Mouse (Mus musculus) gastrocnemius, postnatal 25 days (tissue): ENCODE measurements at regions not wholly inside any gene's neighbourhood (a gene's known extent, or its start where the extent isn't known, plus 50 kb on each side); places are given as distances from the start of the nearest gene placed in this dataset.
"Not testable (repeated sequence)": the region's sequence is repeated elsewhere in the genome, so short reads cannot be mapped to it uniquely, and the experiment has no call there.

Experiments
- DNase-seq: peaks from one replicate; pipeline ENCODE4 v3.0.0; 2022

DNA sequence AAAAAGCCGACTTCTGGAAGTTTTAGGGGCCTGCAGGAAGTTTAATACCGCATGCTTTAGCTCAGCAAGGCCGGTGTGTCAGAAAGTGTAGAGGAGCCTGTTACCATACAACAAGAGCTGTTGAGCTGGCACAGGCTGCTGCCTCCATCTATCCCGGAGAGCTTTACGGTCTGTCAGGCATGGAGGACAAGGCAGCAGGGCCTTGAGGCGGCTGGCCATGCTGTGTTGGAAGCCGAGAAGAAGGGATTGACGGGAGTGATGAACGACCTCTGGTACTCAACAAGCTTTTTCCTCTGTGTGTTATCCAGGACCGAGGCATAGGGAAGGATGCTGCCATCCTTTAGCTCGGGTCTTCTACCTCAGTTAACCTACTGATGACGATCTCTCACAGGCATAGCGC lies 146.8 kb upstream of the Mocs1 start:
- DNase-seq: no peak

DNA sequence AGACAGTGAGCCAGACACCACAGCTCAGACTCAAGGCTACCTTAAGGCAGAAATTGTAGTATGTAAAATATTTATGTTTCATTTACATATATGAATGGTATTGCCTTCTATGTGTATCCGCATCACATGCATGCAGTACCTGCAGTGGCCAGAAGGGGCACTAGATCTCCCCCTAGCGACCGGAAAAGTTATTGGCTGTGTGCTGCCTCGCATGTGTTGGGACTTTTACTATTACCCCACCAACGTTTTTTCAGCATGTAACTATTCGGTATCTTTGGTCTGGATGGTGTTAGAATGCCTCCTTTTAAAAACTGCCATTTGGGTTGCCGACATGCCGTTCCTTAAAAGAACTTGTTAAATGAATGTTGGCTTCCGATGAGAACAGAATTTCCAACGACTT lies 145.7 kb upstream of the Mocs1 start:
- no peak for DNase-seq

DNA sequence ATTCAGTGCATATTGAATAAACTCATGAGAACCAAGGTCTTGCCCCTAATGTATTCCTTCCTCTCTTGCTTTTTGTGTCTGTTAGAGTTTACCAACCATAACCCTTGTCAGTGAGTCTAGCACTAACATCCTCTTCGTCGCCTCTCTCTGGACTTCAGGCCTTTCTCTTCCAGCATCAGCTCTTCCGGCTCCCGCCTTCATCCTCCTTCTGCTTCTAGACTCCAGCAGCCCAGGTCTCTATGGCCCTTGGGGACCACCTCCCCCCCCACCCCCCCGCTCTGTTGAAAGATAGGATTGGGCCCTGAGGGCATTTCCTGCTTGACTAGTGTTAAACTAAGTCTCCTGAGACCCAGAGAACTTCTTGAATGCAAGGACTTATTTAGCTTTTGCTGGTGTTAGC lies 144.7 kb upstream of the Mocs1 start:
- no peak for DNase-seq

DNA sequence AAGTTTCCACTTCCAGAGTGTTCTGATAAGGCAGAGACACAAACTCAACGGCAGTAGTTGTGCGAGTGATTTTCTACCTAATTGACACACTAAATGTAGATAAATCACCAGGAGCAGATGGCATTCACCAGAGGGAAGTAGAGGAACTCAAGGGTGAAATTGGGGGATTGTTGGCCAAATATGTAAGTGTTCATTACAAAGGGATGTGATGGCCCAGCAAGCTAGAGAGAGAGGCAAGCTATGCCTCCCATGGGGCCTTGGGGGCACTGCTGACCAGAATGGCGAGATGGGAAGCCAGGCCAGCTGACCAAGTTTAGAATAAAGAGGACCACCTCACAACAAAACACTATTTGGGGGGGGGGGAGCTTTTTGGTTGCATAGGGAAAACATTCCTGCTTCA lies 136.5 kb upstream of the Mocs1 start:
- no peak for DNase-seq

DNA sequence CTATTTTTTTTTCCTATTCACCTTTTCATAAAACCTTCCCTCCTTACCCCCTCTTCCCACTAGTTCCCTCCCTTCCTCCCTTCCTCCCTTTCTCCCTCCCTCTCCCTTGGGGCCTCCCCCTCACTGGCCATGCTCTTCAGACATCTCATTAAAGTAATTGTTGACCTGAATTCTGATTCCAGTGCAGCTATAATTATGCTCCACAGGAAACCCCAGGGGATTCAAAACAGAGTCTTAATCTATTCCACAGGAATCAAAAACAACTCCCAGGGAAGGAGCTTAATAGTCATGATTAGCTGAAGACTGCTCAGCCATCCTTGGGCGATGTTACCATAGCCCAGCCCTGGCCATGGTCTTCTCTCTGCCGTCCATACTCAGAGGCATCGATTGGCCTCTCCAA lies 123.7 kb upstream of the Mocs1 start:
- no peak for DNase-seq

DNA sequence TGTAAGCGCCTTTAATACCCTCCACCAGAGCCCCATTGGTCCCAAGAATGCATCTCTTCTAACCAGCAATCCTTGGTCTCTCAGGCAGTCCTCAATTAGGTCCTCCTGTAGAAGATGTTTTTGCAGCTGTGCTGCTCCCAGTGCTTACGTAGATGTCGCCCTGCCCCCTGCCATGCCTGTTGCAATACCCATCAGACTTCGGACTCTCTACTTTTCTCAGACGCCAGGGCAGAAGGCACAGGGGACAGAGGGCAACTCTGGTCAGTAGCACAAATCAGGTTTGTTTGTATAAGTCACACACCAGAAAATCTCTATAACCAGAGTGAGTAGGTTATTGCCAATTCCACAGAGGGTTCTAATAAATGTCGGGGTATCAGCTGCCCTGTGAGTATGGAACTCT lies 123.0 kb upstream of the Mocs1 start:
- no peak for DNase-seq

DNA sequence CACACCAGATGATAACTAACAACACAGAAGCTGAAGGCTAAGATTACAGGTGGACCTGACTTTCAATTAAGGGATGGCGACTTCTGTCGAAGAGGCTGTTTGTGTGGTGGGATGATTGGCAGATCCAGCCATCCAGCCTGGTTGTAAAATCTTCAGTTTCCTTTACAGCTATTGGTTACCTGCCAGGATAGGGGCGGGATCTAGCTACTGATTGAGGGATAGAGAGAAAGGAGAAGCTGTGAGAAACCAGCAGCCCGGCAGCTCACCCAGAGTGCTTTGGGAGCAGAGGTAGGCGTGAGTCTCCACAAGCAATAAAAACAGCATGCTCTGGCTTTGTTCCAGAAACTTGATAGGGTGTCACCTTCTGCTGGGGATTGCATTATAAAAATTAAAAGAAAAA lies 119.1 kb upstream of the Mocs1 start:
- no peak for DNase-seq

DNA sequence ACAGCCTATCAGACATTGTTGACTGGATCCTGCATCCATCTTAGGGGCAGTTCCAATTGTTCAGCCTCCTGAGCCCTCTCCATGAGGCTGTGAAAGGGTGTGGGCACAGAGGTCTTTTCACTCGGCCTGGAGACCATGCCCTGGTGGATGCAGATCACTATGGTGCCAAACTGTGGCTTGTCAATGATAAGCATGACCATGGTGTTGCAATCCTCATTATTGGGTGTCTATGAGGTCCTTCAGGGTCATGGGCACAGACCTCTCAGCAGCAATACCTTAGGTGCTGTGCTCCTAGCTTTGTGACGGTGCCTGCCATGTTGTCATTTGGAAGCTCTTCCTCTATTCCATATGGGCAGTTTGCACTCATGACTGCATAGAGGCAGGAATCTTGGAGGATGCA lies 114.0 kb upstream of the Mocs1 start:
- no peak for DNase-seq

DNA sequence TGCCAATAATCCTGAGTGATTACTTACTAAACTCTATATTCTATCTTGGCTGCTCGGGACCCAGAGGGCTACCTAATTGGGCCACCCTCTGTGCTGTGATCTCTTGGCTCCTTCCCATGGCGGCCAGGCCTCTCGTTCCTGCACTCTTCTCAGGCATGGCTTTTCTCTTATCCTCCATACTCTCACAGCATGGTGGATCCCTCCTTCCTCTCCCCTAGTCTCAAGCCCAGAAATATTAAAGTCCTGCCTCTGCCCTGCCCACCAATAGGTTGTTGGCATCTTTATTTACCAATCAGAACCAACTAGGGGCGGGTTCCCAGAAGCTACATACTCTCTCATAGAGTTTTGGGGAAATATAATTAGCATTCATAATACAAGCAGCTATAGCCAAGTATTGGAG lies 100.6 kb upstream of the Mocs1 start:
- no peak for DNase-seq

DNA sequence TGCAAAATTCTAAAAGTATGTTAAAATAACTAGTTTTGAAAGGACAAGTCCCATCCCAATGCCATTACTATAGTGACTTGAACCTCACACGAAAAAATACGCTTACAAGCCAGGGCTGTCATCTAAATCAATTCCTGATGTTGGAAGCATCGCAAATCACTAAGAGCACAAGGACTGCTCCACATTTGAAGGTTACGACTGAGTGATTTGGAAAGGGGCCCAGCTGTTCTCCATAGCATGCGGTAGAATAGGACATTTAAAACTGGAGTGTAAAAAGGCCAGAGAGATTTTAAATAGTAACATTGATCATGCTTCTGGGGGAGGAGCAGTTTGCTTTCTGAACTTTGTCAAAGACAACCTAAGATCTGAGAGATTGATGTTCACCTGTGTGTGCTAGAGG lies 92.8 kb upstream of the Mocs1 start:
- DNase-seq: no peak

DNA sequence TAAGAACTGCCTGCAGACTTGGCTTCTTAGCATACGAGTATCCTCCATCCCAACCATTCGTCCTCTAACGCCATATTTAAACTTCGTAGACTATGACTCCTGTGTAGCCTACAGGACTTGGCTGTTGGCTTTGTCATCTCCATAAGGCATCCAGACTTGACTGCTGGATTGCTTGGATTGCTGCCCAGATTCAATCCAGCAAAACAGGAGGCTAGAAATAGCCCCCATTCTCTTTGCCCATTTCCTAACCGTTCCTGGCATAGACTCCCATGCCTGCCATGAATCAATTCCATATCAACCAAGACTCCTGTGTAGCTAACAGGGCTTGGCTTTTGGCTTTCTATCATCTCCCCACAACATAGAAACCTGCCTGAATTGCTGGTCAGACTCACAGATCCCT lies 90.3 kb upstream of the Mocs1 start:
- no peak for DNase-seq

DNA sequence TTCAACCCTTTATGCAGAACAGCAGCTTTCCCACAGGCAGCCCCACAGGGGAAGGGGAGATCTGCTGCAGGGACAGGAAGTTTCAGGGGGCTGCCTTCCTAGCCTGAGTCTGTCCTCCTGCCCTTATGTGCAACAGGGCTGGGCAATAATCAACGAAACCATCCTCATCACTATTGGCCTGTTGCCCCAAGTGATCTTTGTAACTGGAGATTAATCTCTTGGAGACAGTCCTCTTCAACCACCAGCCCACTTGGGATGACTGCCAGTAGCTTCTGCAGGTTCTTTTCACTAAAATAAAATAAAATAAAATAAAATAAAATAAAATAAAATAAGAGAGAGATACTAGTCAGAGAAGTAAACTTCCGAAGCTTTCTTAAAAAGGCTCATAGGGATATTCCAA lies 85.5 kb upstream of the Mocs1 start:
- DNase-seq: no peak

DNA sequence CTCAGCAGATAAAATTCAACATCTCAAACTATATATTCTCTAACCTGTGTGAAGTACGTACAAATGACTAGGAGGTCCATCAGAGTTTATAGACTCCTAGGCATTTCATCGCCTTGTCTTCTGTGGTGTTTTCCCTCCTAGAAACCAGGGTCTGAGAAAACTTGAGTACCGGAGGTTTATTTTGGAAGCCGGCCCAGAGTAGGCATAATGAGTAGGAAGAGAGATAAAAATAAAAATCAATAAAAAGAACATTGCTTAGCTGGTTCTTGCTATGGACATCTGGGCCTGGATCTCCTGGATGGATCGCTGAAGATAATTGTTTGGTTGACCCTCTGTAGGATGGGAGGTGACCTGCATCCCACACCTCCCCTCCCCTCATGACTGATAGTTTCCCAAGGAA lies 81.5 kb upstream of the Mocs1 start:
- DNase-seq: no peak

DNA sequence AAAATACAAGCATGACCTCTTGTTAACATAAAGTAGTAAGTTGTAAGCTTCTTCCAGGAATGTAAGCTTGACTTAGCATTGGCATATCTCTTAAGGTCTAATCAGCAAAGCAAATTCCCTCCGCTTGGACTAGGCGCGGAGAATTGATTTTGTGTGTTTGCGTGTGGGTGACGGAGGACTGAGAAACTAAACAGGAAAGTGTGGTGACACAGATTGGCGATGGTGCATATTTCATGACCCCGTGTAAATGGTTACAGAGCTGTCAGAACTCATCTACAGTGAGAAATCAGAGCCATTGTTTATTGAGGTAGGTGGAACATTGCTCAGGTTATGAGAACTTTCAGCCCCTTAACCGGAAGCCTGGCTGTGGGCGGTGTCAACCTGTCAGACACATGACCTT lies 78.8 kb upstream of the Mocs1 start:
- DNase-seq: no peak

DNA sequence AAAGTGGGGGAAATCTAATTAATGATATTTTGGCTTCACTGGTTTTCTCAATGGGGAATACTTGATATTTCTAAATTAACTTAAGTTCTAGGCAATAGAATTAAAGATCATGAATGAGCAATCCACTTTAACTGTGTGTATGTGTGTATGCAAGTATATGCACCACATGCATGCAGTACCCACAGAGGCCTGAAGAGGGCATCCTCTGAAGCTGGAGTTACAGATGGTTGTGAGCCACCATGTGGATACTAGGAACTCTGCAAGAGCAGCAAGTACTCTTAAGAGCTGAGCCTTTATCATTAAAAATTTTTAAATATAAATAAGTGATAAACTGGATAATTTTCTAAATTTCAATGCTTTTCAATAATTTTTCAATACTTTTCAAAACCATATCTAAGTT lies 69.0 kb upstream of the Mocs1 start:
- no peak for DNase-seq

DNA sequence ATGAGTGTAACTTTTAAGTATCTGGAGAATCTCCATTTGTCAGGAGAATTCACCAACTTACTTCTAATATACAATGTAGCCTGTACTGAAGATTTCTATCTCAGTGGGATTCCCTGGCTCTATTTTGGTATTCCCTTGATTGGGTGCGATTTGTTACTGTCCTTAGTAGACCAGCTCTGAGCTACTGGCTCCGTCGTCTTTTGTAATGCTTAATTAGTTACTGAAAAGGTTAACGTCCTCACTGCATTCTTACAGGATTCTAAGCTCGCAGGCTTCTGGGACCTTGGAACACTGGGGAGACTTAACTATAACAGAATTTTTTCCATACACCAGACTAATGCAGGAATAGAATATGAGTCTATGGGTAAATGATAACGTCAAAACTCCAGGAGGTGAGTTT lies 67.9 kb upstream of the Mocs1 start:
- DNase-seq: not testable (repeated sequence)

DNA sequence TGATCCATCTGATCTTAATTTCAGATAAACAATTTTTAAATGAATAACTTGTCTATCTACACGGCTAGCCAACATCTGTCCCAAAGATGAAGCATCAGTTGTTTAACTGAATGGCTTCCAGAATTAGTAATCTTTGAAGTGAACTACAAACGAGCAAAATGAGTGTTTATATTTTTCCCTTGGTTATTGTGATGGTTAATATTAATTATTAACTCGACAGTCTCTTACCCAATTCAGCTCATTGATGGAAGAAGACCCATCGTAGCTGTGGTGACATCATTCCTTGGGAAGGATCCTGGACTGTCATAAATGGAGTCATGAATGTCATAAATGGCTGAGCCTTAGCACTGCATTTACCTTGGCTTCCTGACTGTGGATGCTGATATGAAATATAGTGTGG lies 60.4 kb upstream of the Mocs1 start:
- no peak for DNase-seq

DNA sequence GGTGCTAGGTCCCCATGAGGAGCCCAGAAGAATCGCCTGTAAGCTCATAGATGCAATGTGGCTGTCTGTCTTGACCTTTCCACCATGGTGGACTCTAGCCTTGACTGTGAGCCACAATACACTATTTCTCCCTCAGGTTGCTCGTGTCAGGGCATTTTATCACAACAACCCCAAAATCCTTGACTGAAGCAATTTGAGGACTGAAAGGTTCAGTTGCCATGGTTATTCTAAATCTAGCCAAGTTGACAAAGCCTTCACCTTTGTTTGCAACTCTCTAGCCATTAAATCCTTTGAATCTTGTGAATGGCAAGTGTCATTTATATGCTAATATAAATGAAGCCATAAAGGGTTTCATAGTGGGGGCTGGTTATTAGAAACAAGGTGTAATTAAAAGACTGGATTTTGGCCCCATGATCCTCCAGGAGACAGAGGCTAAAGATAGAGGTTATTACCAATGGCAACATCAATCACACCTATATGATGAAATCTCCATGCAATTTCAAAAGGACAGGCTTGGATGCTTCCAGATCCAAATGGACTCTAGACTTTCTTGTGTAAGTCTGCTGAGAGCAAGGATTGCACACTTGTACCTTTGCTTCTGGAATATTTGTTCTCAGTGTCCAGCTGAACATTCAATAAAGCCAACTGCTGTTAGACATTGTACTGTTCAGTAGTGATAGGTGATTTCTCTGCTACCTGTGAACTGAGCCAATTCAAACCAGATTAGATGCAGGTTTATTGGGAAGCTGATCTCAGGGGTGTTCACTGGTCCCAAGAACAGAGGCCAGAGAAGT lies 59.5 kb upstream of the Mocs1 start:
- no peak for DNase-seq

DNA sequence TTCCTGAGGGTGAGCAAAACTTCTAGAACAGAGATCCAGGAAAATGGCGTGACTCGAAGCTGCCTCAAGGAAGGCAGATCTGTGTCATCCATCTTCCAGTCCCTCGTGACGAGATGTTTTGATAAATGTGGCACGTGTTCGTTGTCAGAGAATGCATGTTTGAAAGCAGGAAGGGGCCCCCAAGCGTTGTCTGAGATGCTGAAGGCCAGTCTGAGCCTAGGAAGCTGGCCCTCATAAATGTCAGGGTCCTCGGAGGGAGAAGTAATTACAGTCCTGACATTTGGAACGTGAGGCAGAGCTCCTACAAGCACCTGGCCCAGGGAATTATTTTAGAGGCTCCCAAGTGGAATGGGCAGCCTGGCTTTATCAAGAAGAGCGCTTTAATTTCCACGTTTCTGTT lies 50.5 kb upstream of the Mocs1 start:
- no peak for DNase-seq
